1 mouse cellular context compared by ENCODE assay signal in genomic region chr13:22019934-22020835, GRCm38 (mm10).
TF ChIP-seq lines count a peak whose summit lies in the region.

No protein-coding gene starts in this region.

TF ChIP-seq in MEL, 35 proteins besides CTCF, POLR2A, EP300 and RAD21:
- TF ChIP-seq POLR2AphosphoS2 (IDR thresholded peaks at IDR 0.05; ENCODE audit: low read length) (no peak), GATA1 (IDR thresholded peaks at IDR 0.05; ENCODE audit: low read depth, low read length) (no peak), UBTF (IDR thresholded peaks at IDR 0.05; ENCODE audit: borderline replicate concordance, insufficient read depth, low read depth, low read length) (no peak), JUND (IDR thresholded peaks at IDR 0.05; ENCODE audit: low read depth, low read length) (no peak), ZMIZ1 (IDR thresholded peaks at IDR 0.05; ENCODE audit: low read depth, low read length) (no peak), MEF2A (IDR thresholded peaks at IDR 0.05; ENCODE audit: extremely low read depth, insufficient replicate concordance, low read depth, low read length, poor library complexity, severe bottlenecking) (no peak), MAX (IDR thresholded peaks at IDR 0.05; ENCODE audit: low read length) (no peak), CHD2 (IDR thresholded peaks at IDR 0.05; ENCODE audit: low read length) (no peak), ZC3H11A (IDR thresholded peaks at IDR 0.05; ENCODE audit: low read depth, low read length) (no peak), SMC3 (IDR thresholded peaks at IDR 0.05; ENCODE audit: low read depth, low read length) (no peak), ETS1 (IDR thresholded peaks at IDR 0.05; ENCODE audit: low read depth, low read length) (no peak), POLR2AphosphoS5 (IDR thresholded peaks at IDR 0.05; ENCODE audit: borderline replicate concordance, low read depth, low read length) (no peak), E2F4 (IDR thresholded peaks at IDR 0.05; ENCODE audit: borderline replicate concordance, low read depth, low read length) (no peak), MYC (IDR thresholded peaks at IDR 0.05; ENCODE audit: low read depth, low read length) (no peak)
TF ChIP-seq in MEL: peak in this region for 0.
